Mouse (Mus musculus): Measurements from ENCODE around the gene Sstr5.

DNA sequence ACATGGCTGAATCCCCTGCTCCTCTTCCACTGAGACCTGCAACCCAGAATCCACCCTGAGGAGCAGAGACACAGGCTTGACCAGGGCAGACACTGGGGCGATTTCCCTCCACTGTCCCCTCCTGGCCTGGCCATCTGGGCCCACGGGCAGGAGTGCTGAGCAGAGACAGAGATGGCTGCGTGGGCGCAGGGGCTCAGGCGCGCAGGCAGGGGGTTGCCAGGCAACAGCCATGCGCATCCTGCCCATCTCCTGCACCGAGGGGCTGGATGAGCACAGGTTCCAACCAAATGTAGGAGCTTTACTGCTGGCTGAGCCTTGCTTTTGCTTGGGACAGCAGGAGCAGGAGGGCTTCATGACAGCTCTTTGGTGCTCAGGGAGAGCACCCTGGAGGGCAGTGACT, 40.5 kb downstream of the Sstr5 start:
- TF ChIP-seq POLR2AphosphoS2 (IDR thresholded peaks at IDR 0.05; ENCODE audit: low read length): no peak
- TF ChIP-seq CTCF (IDR thresholded peaks at IDR 0.05 in 2 of 3, conservative IDR thresholded peaks at IDR 0.05 in 1 of 3; ENCODE audit: control insufficient read depth in 1 of 3, insufficient read depth in 1 of 3, low read depth in 2 of 3, low read length in 3 of 3, poor library complexity in 1 of 3, severe bottlenecking in 1 of 3): no peak
- no peak for TF ChIP-seq KAT2A (conservative IDR thresholded peaks at IDR 0.05; ENCODE audit: low read depth, low read length)
- TF ChIP-seq ZC3H11A (IDR thresholded peaks at IDR 0.05; ENCODE audit: low read depth, low read length): no peak
- TF ChIP-seq EP300 (IDR thresholded peaks at IDR 0.05; ENCODE audit: low read depth in 1 of 2, low read length in 2 of 2): no peak
- TF ChIP-seq UBTF (IDR thresholded peaks at IDR 0.05; ENCODE audit: borderline replicate concordance, insufficient read depth, low read depth, low read length): no peak
- TF ChIP-seq USF1 (IDR thresholded peaks at IDR 0.05; ENCODE audit: low read depth, low read length): no peak
- no peak for TF ChIP-seq TAL1 (IDR thresholded peaks at IDR 0.05; ENCODE audit: low read length)
- no peak for TF ChIP-seq MAX (IDR thresholded peaks at IDR 0.05; ENCODE audit: low read length)
